Mouse (Mus musculus) frontal cortex, adult (tissue): ENCODE measurements at regions not wholly inside any gene's neighbourhood (a gene's known extent, or its start where the extent isn't known, plus 50 kb on each side); places are given as distances from the start of the nearest gene placed in this dataset.
A peak's percentile ranks its signal among the peaks of the same experiment; 100 is the strongest.
"Not testable (repeated sequence)": the region's sequence is repeated elsewhere in the genome, so short reads cannot be mapped to it uniquely, and the experiment has no call there.

Source experiments
- ATAC-seq: cut with Nextera tagmentation; 2 replicates; pipeline ENCODE4 v1.9.2; 2017; ENCODE audit warnings: mild to moderate bottlenecking, moderate library complexity, mixed read lengths; ENCODE audit not compliant: low TSS enrichment

DNA sequence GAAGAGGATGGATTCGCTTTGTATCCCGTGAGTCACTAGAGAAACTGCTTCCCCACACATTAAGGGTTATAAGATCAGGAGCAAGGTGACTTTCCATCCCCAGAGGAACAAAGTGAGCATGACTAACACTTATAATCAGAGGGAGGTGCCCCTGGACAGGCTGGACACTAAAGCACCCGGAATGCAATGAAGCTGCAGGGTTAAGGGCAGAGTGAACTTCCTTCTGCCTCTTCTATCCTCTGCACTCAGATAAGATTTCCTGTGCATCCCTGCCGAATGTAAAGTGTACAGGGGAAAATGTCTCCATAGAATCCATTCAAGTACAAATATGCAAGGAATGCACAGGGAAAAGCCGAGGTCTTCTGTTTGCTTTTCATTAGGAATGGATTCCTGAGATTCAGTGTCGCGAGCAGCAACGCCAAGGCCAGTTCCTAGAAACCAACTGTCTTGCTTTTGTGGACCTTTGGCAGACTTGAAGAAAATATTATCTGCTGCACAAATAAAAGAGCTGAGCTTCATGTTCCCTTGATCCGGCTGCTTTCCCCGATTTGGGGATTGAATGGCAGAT, 58.5 kb upstream of the Fbxl7 start:
- no peak for ATAC-seq

DNA sequence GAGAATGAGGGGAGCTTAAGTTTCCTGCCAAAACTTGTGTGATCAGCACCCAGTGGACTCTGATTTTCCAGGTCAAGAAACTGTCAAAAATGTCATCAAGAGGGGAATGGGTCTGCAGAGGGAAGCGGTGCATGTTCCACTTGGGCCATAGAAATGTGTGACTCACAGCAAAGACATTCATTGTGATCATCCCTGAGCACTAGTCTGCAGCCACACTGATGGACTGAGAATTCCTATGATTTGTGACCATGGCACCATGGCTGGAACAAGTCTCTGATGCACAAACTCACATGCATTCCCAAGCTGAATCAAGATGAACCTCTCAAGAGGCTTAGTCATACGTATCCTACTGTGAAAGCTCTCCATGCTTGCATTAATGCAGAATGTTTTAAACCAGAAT, 63.6 kb upstream of the Fbxl7 start:
- ATAC-seq: no peak

DNA sequence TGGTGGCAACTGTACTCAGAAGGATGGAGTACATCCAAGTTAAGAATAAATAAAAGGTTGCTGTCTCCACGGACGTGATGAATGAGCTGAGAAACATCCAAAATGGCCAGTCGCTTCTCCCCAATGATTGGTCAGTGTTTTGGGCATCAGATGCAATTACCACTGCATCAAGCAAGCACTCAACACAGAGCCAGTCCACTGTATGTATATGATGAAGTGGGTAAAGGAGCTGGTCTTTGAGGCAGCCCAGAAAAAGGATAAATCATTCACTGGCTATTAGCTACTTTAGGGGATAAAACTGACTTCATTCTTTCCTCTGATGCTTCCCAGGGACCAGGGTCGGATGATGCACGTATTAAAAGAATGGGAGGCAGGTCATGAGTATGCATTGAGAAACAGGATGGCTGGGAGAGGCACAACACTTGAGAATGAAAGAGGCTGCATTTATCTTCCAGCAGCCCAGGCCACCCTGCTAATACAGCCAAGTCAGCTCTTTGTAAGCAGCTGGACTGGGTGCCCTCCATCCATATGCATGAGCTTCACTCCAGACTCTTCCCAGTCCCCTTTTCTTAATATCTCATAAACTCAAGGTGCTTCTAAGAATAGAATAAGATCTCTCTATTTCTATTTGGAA, 73.1 kb upstream of the Fbxl7 start:
- no peak for ATAC-seq

DNA sequence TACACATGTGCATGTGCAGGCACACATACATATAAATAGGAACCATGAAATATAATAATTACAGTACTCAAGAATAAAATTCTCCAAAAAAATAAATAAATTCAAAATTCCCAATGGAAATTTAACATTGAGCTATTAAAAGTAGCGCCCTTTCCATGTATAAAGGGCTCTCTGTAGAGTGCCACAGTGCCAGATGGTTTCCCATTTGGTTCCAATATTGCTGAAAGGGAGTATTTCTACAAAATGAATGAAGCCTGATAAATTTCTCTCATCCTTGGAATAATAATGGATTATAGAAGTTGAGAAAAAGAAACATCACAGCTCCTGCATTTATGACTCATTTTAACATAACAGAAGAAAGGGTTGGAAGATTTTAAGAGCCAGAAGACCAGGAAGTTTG, 75.4 kb upstream of the Fbxl7 start:
- ATAC-seq: no peak

DNA sequence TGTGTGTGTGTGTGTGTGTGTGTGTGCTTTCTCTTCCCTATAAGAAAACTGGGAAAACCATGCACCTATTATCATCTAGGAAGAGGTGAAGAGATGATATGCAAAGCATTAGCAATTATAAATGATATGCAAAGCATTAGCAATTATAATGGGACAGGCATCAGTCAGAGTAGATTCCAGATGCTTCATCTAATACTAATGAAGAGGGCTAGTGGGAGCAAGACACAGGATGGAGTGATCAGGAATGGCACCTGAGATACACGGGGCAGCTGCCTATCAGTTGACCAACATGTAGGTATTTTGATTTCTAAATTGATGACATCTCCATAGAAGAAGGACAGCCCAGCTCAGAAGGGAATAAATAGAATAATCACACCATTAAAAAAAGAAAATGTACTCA, 97.7 kb upstream of the Fbxl7 start:
- no peak for ATAC-seq

DNA sequence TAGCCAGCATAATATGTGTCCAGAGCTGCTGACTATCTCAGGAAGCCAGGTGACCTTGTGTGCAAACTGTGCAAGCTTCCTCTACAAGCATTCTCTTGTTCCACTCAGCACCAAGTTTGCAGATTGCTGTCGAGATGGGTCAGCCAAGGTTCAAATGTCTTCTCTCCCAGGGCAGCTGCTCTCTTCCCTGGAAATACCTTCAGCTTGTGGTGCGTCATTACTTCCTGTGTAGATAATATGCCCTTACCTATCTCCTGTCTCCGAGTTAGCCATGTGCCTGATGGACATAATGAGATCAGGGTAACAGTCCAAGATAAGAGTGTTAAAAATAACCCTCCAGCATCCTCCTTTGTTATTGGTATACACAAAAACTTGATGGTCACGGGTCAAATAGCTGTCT, 113.7 kb upstream of the Fbxl7 start:
- ATAC-seq: no peak

DNA sequence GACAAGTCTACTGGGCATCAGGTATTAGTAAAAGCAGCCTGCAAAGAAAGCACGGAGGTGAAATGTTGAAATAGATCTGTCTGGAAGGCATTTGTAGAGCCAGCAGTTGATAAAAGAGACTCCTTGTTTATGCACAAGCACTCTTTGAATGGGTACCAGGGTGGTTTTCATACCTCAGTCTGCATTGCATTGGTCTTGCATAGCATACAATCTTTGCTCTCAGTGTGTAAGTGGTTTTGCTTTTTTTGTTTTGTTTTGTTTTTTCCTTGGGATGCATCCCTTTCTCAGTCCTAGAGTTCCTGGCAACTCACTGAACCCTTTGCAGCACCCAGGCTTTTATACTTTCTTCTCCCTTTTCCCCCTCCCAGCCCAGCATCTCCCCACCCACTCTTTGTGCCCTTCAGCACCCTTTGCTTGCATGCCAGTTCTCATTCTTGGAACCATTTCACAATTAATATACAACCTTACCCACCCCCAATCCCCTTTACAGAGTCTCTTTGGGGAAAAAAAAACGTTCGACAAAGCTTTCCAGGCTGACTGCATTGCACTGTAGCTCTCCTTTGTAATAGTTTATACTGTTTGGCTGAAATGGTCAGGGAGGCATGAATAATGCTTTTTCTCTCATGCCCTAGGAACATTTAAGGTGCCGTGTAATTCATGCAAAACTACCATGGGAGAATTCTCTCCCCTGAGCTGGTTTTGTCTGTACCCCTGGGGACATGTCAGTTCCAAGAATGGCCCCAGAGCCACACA, 118.7 kb upstream of the Fbxl7 start:
- ATAC-seq: no peak

DNA sequence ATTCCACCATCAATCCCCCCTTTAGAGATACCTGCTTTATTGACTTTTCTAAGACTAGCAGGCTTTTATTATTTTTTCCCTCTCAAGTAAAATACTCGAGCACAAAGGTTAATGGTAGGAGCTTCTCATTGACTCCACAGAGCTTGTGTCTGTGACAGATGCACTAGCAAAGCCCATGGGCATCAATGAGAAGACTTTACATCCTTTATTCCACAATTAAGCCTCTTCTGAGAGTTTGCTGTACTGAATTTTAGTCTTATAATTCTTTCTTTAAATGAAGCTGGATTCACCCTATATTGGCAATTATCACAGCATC, 119.2 kb upstream of the Fbxl7 start:
- no peak for ATAC-seq

DNA sequence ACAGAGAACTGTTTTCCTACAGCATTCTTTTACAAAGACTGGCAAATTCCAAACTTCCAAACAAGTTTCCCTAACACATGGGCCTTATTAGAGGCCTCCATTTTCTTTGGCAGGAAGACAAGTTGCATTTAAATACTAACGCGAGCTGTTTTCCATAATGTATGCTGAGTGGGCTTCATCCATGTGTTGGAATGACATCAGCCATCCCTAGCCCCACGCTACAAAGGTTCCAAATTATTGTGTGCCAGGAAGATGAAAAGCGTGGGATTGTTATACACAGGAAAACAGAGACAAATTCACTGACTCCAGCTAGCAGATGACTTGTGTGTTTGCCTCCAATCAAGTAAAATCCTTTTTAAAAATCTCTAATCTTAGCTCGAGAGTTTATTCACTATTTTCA, 125.1 kb upstream of the Fbxl7 start:
- ATAC-seq: 0 out of 2 replicates have a peak, but pooled peaks have one; percentile 31

DNA sequence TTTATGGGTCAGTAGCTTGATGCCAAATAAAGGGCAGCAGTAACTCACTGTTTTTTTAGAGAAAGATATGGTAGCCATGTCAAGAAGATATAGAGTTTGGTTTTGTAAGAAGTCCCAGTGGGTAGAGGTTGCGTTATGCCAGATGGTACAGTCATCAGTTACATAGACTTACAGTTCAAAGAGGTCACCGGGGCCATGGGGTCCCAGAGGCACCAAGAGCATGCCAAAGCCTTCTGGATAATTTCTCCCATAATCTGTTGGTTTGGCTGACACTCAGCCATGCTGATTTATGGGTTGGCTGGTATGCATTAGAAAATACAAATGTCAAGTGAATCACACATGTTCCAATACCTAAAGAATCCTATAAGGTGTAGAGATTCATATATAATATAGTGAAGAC, 137.9 kb upstream of the Fbxl7 start:
- ATAC-seq: no peak

DNA sequence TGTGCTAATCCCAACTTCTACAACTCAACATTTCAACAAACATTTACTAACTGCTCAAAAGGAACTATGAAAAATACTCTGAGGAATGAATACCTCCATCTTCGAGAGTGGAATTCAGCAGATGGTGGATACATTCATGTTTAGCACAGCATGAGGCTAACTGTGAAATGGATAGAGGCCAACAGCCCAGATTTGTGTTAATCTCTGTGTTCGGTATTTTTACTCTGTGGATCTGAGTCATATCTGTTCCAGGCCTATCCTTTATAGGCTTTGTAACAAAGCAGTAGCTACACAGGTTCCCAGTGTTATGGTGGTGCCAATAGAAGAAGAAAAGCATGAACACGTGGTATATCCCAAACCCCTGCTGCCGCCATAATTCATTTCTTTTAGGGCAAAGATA, 148.4 kb upstream of the Fbxl7 start:
- ATAC-seq: peak; percentile 100

DNA sequence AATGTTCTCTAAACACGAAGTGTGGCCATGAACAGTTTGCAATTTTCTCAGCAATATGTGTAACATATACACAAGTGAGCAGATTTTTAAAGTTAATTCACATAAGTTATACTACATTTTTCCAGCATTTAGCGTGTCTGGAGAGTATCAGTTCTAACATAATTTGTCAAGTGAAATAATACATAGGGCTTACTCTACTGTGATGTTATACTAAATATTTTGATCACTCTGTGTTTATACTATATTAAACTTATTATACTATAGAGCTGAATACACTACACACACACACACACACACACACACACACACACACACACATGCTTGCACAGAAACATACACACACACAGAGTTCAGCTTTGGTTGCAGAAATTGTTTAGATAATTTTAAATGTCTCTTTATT, 155.3 kb upstream of the Fbxl7 start:
- ATAC-seq: no peak

DNA sequence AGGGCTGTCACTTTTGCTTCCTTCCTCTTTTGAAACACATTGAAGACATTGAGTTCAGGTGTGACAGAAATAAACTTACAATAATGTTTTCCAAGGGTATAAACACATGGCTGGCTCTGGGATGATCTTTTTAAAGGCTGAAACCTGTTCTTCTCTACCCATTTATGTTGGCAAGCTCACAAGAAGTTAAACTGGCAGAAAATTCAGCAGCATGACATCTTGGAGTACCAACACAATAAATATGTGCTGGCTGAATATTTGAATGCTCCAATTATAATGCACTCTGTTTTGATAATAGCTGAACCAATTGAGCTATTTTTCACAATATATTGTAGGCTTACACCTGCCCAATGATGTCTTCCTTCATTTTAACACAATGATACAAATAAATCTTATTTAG, 168.1 kb upstream of the Fbxl7 start:
- ATAC-seq: peak; percentile 62; the same call in 1 of the 2 replicates

DNA sequence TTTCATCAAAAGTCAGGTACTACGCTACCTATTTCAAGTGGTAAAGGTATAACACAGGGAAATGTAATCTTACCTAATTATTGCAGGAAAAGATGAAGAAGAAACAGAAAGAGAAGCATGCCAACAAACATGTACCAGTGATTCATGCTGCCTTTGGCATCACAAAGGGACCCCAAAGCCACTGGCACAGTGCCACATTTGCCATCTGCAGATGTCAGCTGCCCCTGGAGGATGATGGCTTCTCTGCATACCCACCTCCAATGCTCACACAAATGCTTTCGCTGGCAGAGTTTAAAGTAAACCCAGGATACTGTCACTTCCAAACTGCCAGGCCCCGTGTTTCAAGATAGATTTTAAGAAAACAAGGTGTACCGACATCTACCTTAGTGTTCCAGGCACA, 168.6 kb upstream of the Fbxl7 start:
- no peak for ATAC-seq

DNA sequence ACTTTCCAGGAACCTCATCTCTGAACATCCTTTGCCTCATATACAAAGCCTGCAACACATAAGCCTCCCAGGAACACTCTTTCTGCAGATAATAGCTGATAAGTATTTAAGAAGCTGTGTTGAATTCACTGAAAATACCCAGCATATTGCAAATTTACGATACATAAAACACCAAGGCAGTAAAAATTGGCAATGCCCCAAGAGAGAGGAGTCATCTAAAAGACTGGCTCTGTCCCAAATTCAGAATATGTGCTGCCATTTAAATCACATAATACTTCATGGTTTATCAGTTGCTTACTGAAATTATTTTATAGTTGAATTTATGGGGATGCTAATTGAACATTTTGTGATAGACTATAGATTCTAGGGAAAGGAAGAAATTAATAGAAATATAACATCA, 172.3 kb upstream of the Fbxl7 start:
- ATAC-seq: no peak

DNA sequence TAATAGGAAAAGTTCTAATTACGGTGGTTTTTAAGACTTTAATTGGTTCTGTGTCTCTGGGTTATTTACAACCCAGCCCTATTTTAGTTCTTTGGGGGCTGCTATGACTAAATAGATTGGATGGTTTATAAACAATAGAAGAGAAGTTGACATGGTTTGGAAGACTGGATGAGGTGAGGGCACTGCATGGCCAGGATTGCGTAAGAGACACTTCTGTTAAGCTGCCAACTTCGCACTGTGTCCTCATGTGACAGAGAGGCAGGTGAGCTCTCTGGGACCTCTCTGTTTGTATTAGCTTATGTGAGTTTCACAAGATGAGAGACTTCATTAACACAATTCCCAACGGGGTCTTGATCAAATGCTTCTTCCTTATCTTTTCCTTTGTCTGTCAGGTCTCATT, 182.5 kb upstream of the Fbxl7 start:
- ATAC-seq: no peak

DNA sequence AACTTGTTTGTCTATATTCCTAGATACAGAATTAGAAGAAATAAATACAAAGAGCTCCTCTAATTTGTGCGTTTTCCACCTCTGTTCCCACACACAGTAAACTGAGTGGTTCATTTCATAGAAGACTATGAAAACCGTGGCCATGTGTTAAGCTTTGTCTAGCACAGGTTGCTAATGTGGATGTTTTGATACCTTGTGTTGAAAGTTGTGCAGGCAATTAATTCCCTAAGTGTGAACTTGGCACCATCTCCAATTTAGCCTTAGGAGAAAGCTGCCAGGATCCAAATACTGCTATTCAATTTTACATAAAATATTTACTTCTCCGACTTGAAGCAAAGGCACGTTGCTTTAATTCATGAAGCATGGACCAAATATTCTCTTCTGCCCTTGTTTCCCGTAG, 187.4 kb upstream of the Fbxl7 start:
- no peak for ATAC-seq

DNA sequence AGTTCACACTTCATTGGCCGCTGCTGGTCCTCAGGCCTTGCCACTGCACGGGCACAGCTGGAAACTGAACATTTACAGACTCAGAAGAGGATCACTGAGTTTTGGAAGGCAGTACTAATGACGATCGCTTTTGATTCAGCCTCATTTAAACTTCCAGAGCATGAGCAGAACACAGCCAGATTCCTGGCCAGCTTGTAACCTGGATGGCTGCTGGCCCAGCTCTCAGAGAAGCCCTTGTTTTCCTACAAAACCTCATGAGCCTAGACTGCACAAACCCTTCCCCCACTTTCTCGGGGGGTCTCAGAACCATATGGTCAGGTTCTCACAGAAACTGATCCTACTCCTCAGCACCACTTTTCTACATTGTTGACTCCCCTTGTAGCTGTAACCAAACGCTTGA, 188.2 kb upstream of the Fbxl7 start:
- no peak for ATAC-seq

DNA sequence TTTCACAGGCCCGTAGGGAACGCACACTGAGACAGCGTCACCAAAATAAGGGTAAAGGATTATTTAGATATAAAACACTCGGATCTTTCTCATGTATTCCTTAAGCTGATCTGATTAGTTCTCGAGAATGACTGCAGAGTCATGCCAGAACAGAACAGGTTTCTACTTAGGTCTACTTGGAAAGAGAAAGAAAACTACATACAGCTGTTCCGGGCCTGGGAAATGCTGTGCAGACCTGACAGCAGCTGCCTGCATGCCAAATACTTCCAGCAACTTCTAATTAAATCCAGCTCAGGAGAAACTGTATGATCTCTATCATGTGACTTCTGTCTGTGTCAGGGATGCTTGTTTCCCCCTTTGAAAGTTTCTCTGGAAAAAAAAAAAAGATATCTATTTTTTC, 193.8 kb upstream of the Fbxl7 start:
- ATAC-seq: no peak

DNA sequence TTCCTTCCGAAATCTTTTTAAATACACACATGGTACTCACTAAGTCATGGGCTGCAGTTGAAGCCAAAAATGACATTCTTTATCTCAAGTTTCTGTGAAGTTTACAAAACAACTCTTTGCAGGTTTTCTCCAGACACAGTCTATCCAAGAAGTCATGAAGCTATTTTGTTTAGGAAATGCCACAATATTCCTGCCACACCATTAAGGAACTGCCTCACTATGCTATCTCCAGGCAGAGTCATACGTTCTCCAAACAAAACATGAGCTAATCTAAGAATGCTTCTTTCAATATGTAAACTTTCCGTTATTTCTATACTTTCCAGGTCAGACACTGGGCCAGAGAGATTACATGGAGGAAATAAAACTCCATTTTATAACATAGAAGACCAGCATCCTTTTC, 198.7 kb upstream of the Fbxl7 start:
- no peak for ATAC-seq

DNA sequence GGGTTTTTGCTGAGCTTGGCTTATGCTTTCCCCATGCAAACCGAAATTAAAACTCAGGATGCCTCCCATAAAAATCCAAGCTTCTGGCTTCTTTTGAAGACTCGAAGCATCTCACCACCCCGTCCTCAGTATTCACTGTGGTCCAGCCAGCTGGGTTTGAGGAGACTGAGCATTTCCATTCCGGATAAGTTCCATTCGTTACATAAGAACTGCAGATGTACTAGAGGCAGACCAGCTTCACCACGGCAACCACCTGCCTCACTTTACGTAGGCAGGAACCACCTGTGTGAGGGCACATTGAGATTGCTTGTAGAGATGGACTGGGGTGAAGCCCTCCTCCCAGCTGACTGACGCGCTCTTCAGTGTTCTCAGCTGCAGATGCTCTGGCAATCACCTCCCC, 199.9 kb upstream of the Fbxl7 start:
- ATAC-seq: peak; percentile 93

DNA sequence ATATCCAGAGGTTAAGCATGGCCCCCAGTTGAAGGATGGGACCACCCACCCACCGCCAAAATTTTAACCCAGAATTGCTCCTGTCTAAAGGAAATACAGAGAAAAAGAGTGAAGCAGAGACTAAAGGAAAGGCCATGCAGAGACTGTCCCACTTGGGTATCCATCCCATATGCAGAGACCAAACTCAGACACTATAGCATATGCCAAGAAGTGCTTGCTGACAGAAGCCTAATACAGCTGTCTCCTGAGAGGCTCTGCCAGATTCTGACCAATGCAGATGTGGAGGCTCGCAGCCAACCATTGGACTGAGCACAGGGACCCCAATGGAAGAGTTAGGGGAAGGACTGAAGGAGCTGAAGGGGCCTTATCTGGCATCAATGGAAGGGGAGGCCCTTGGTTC, 206.2 kb upstream of the Fbxl7 start:
- not testable (repeated sequence) for ATAC-seq

DNA sequence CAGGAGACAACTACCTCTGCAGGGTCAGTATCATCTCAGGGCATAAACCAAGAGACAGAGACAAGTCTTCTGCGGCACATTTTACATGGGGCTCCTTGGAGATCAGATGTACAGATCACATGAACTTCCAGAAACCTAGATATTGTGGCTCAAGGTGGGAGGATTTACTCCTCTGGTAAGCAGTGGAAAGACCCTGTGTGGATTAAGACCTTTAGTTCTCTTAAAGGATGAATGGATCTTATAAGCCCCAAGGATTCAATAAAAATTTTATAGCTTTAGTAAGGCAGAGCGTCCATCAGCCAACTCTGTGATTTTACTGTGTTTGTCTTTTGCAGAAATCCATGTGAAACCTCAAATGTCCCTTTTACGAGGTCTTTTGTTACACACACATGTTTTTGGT, 213.8 kb upstream of the Fbxl7 start:
- no peak for ATAC-seq

DNA sequence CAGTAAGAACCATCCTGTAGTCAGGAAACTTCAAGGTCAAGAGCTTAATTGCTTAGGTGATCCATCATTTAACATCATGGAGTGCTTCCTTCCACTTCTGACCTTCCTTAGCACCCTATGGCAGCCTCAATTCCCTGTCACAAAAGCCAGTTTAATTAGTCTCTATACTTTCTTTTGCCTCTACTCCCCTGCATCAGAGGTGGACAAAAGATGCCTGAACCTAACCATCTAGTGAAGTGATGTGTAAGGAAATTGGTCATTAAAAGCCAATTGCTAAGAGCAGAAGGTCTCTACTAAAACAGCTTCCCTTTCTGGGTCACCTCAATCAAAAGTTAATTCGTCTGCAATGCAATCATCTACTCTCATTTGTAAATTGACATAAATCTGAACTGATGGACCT, 234.3 kb upstream of the Fbxl7 start:
- ATAC-seq: no peak
